Mouse (Mus musculus) forebrain, embryonic 14.5 days (tissue): ENCODE results near the gene Ndufb4. TPM values are rescaled to one million over a fixed set of nuclear protein-coding genes. Genes with fewer than 3 reads are reported as not detected.
A peak's percentile ranks its signal among the peaks of the same experiment; 100 is the strongest.

Source experiments
- ATAC-seq: fragments of 200-750 bp; cut with Nextera tagmentation; 2 replicates; pipeline ENCODE4 v1.8.0; 2017; ENCODE audit warnings: mild to moderate bottlenecking, moderate library complexity
- DNase-seq: peaks from one replicate; pipeline ENCODE4 v3.0.0-alpha.2; 2015; ENCODE audit warnings: low spot score
- H3K27ac ChIP-seq: fragments of 300-500 bp; sonication (generic); 2 replicates; pipeline ENCODE4 v1.5.1; 2014; ENCODE audit warnings: low read depth, mild to moderate bottlenecking, control low read depth, low read length, moderate library complexity
- H3K27me3 ChIP-seq: fragments of 300-500 bp; sonication (generic); replicated peaks from 2 replicates; pipeline ENCODE4 v1.6.1; 2014; ENCODE audit warnings: low read length, control low read depth, mixed read lengths; ENCODE audit not compliant: control insufficient read depth, insufficient read depth
- H3K36me3 ChIP-seq: fragments of 300-500 bp; sonication (generic); 2 replicates; pipeline ENCODE4 v1.6.1; 2014; ENCODE audit warnings: low read length, control low read depth; ENCODE audit not compliant: control insufficient read depth, insufficient read depth
- H3K4me1 ChIP-seq: fragments of 300-500 bp; sonication (generic); 2 replicates; pipeline ENCODE4 v1.6.1; 2014; ENCODE audit warnings: antibody characterized with exemption, low read length, control low read depth; ENCODE audit not compliant: control insufficient read depth, insufficient read depth
- H3K4me2 ChIP-seq: fragments of 300-500 bp; sonication (generic); 2 replicates; pipeline ENCODE4 v1.6.1; 2014; ENCODE audit warnings: mild to moderate bottlenecking, control low read depth, low read length
- H3K4me3 ChIP-seq: fragments of 300-500 bp; sonication (generic); 2 replicates; pipeline ENCODE4 v1.5.1; 2014; ENCODE audit warnings: low read depth, low read length, control low read depth
- H3K9ac ChIP-seq: fragments of 300-500 bp; sonication (generic); 2 replicates; pipeline ENCODE4 v1.6.1; 2014; ENCODE audit warnings: mild to moderate bottlenecking, low read length, control low read depth, moderate library complexity
- H3K9me3 ChIP-seq: fragments of 300-500 bp; sonication (generic); replicated peaks from 2 replicates; pipeline ENCODE4 v1.6.1; 2016; ENCODE audit warnings: low read length, control low read depth, mixed read lengths; ENCODE audit not compliant: control insufficient read depth
- WGBS: fragments of 180-500 bp; shearing (Covaris S2); extraction: QIAGEN DNeasy Blood & Tissue Kit; methylation state at CpG from one replicate; pipeline ENCODE4 v1.1.7; 2014; 5-methylcytosine and 5-hydroxymethylcytosine counted together
- polyA plus RNA-seq: library from polyadenylated mRNA; unstranded; fragments of >200 nt; fragmentation: Nextera tagmentation; extraction: Ambion mirVana; gene quantifications from 2 replicates; pipeline ENCODE4 v1.2.1, GENCODE M21; 2014

Ndufb4 gene
- polyA plus RNA-seq, 1 experiment from 2014 or later, result 71.1 TPM

GRCm38 (mm10) chr16:37689251-37689926, 35.1 kb upstream of the Ndufb4 start:
- no peak for ATAC-seq

GRCm38 (mm10) chr16:37688181-37688580, 33.9 kb upstream of the Ndufb4 start:
- Histone ChIP-seq H3K4me2 (no peak overlapping the region), H3K4me1 (peaks cover 7% of the 10 kb centered on the region), H3K27ac (no peak overlapping the region), H3K27me3 (no peaks in the 10 kb centered on the region), H3K9me3 (no peaks in the 10 kb centered on the region), H3K36me3 (no peaks in the 10 kb centered on the region), H3K9ac (no peak overlapping the region), H3K4me3 (no peak overlapping the region)
- 81% methylated on average over 2 of the region's 2 CpGs for WGBS
- DNase-seq, result no peak
- no peak for ATAC-seq

More at GRCm38 (mm10) chr16:37689251-37689926, 35.1 kb upstream of the Ndufb4 start:
- Histone ChIP-seq H3K4me1 (no peaks in the 10 kb centered on the region; the same call in 1 of the 2 replicates), H3K4me3 (no peak overlapping the region), H3K27me3 (no peaks in the 10 kb centered on the region), H3K27ac (no peak overlapping the region), H3K9me3 (no peaks in the 10 kb centered on the region), H3K36me3 (no peaks in the 10 kb centered on the region), H3K9ac (no peak overlapping the region), H3K4me2 (no peak overlapping the region)
- no peak for DNase-seq
- WGBS, result 83% methylated on average over 8 of the region's 8 CpGs

- H3K36me3 ChIP-seq, result no peaks in the 10 kb centered on the region
- H3K27me3 ChIP-seq, result no peaks in the 10 kb centered on the region
- no peaks in the 10 kb centered on the region for H3K9me3 ChIP-seq
- H3K4me2 ChIP-seq, result no peak overlapping the region
- ATAC-seq (no peak), DNase-seq (no peak)
- H3K4me3 ChIP-seq, result no peak overlapping the region
- no peak overlapping the region for H3K27ac ChIP-seq
- peaks cover 12% of the 10 kb centered on the region for H3K4me1 ChIP-seq
- no peak overlapping the region for H3K9ac ChIP-seq
- WGBS, result 75% methylated on average over 14 of the region's 14 CpGs
These were observed 33.2 kb upstream of the Ndufb4 start for GRCm38 (mm10) chr16:37687301-37687980.

GRCm38 (mm10) chr16:37686834-37687233, 32.6 kb upstream of the Ndufb4 start:
- Histone ChIP-seq H3K9ac (no peak overlapping the region), H3K36me3 (no peaks in the 10 kb centered on the region), H3K4me1 (peaks cover 12% of the 10 kb centered on the region), H3K4me3 (no peak overlapping the region), H3K27ac (no peak overlapping the region), H3K27me3 (no peaks in the 10 kb centered on the region), H3K4me2 (no peak overlapping the region), H3K9me3 (no peaks in the 10 kb centered on the region)
- ATAC-seq (no peak), DNase-seq (no peak)
- 76% methylated on average over 12 of the region's 12 CpGs for WGBS

GRCm38 (mm10) chr16:37685946-37686600, 31.8 kb upstream of the Ndufb4 start:
- H3K9me3 ChIP-seq, result no peaks in the 10 kb centered on the region
- 25% methylated on average over 6 of the region's 6 CpGs for whole genome bisulfite sequencing
- DNase-seq (no peak), ATAC-seq (no peak)
- no peak overlapping the region for H3K27ac ChIP-seq
- no peak overlapping the region for H3K9ac ChIP-seq
- no peaks in the 10 kb centered on the region for H3K36me3 ChIP-seq
- peaks cover 12% of the 10 kb centered on the region for H3K4me1 ChIP-seq
- H3K27me3 ChIP-seq, result no peaks in the 10 kb centered on the region
- H3K4me3 ChIP-seq, result no peak overlapping the region
- no peak overlapping the region for H3K4me2 ChIP-seq

GRCm38 (mm10) chr16:37684634-37685441, 30.6 kb upstream of the Ndufb4 start:
- Histone ChIP-seq H3K4me2 (peak overlapping the region; percentile 70), H3K4me3 (peak overlapping the region; percentile 33), H3K9me3 (no peaks in the 10 kb centered on the region), H3K4me1 (peaks cover 12% of the 10 kb centered on the region), H3K27me3 (no peaks in the 10 kb centered on the region), H3K36me3 (no peaks in the 10 kb centered on the region), H3K9ac (peak overlapping the region; percentile 76), H3K27ac (peak overlapping the region; percentile 89)
- DNase-seq, result peak; percentile 97
- 1% methylated on average over 25 of the region's 25 CpGs for WGBS
- peak; percentile 70 for ATAC-seq

- Histone ChIP-seq H3K4me1 (peaks cover 12% of the 10 kb centered on the region), H3K4me3 (peak overlapping the region; percentile 33; the same call in 1 of the 2 replicates), H3K9me3 (no peaks in the 10 kb centered on the region), H3K4me2 (peak overlapping the region; percentile 70), H3K27ac (peak overlapping the region; percentile 89), H3K36me3 (no peaks in the 10 kb centered on the region), H3K9ac (peak overlapping the region; percentile 76; the same call in 1 of the 2 replicates), H3K27me3 (no peaks in the 10 kb centered on the region)
- DNase-seq (peak; percentile 55), ATAC-seq (peak; percentile 33)
- 11% methylated on average over 8 of the region's 8 CpGs for WGBS
These were observed 30.0 kb upstream of the Ndufb4 start for GRCm38 (mm10) chr16:37684259-37684633.
